Mouse (Mus musculus): ENCODE measurements around the gene Rarg. TPM values are rescaled to one million over a fixed set of nuclear protein-coding genes. Genes with fewer than 3 reads are reported as not detected.

Gene Rarg
- polyA plus RNA-seq, 1 experiment from 2014 or later, result 9.1 TPM

- peak; percentile 98 for ATAC-seq (ENCODE audit: extremely low read depth, insufficient number of reproducible peaks, low FRiP score, low TSS enrichment)
Measured at GRCm38 (mm10) chr15:102279092-102279782, 21.9 kb upstream of the Rarg start, which contains the start of gene Mfsd5. Gene Mfsd5 (plus strand): TSS chr15:102279454.

DNA sequence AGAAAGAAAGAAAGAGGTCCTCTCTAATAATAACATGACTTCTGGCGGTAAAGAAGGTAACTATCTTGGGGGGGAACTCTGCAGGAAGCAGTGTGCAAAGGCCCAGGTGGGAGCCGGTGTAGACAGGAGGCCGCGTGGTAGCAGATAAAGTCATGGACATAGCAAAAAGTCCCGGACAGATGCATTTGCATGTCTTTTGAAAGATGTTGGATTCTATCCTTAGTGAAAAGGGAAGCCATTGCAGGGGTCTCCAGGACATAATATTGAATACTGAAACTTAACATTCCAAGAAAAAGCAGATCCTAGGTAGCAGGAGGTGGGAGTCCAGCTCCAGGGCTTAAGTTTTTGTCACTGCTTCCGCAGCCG lies 21.4 kb upstream of the Rarg start:
- peak overlapping the region; percentile 74 for H3K4me3 ChIP-seq
- no peaks in the 10 kb centered on the region for H3K27me3 ChIP-seq (replicated peaks)
- peak overlapping the region; percentile 84 for H3K4me2 ChIP-seq
- peaks cover 25% of the 10 kb centered on the region for H3K36me3 ChIP-seq
- H3K4me1 ChIP-seq, result peaks cover 23% of the 10 kb centered on the region
- H3K9ac ChIP-seq, result peak overlapping the region; percentile 86
- WGBS, result 24% methylated on average over 7 of the region's 7 CpGs
- peak overlapping the region; percentile 80 for H3K27ac ChIP-seq (replicated peaks)
- no peaks in the 10 kb centered on the region for H3K9me3 ChIP-seq
- no peak for ATAC-seq (ENCODE audit: extremely low read depth, insufficient number of reproducible peaks, low FRiP score, low TSS enrichment)

More at GRCm38 (mm10) chr15:102279092-102279782, 21.9 kb upstream of the Rarg start, which contains the start of gene Mfsd5:
- Histone ChIP-seq H3K27me3 (replicated peaks) (no peaks in the 10 kb centered on the region), H3K9ac (peak within 1 kb of the TSS; percentile 86), H3K9me3 (no peaks in the 10 kb centered on the region), H3K27ac (replicated peaks) (peak within 1 kb of the TSS; percentile 80), H3K36me3 (peaks cover 25% of the 10 kb centered on the region), H3K4me2 (peak within 1 kb of the TSS; percentile 84), H3K4me1 (peaks cover 23% of the 10 kb centered on the region), H3K4me3 (peak within 1 kb of the TSS; percentile 74)
- WGBS, result under 1% methylated on average over 65 of the region's 65 CpGs

DNA sequence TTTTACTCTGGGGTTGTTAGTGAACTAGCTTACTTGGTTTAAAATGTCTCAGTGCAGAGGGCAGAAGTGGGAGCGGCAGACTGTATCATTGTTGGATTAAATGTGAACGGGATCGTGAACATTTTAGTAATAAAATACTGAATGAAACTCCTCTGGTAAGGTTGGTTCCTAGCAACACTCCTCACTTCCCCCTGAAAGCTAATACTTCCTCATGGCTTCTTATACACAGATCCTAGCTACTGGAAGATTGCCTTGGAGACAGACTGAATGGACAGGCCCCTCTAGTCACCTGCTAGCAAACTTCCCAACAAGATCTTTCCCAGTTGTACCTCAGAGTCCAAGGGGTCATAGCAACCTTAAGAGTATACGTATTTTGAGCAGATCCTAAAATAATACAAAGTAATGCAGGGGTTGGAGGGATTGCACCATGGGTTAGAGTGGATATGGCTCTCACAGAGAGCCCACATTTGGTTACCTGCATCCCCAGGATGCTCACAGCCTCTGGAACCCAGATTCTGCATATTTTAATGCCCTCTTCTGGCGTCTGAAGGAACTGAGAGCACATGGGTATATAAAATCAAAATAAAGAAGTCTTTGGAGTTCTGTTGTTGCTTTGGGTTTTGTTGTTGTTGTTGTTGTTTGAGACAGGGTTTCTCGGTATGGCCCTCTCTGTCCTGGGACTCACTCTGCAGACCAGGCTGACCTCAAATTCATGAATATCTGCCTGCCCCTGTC lies 16.8 kb upstream of the Rarg start:
- WGBS, result 63% methylated on average over 6 of the region's 6 CpGs
- H3K27me3 ChIP-seq (replicated peaks), result peaks cover 29% of the 10 kb centered on the region

DNA sequence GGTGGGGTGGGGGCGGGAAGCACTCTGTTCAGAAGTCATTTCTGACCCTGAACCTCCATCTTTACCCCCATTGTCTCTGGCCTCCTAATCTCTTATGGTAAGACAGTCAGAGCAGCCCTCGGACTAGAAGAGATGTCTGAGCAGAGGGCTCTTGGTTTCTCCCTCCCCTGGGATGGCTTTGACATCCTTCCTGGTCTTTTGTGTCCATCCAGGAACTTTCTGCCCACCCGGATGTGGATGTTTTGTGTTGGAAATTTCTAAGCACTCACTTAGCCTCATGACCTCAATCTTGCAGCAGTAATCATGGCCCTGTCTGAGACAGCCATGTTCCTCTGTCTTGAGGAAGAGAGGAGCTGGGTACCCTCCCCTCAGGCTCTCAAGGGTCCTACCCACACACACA lies 14.1 kb upstream of the Rarg start:
- H3K9ac ChIP-seq, result no peak overlapping the region
- H3K4me2 ChIP-seq, result peak overlapping the region; percentile 61; the same call in 1 of the 2 replicates
- no peaks in the 10 kb centered on the region for H3K9me3 ChIP-seq
- H3K36me3 ChIP-seq, result no peaks in the 10 kb centered on the region
- WGBS, result 32% methylated on average over 3 of the region's 3 CpGs
- no peak for ATAC-seq (ENCODE audit: extremely low read depth, insufficient number of reproducible peaks, low FRiP score, low TSS enrichment)
- H3K27ac ChIP-seq (replicated peaks), result no peak overlapping the region
- peaks cover 29% of the 10 kb centered on the region for H3K27me3 ChIP-seq (replicated peaks)
- no peak overlapping the region for H3K4me3 ChIP-seq
- peaks cover 11% of the 10 kb centered on the region for H3K4me1 ChIP-seq

More for the DNA sequence above, 16.8 kb upstream of the Rarg start:
- ATAC-seq (ENCODE audit: extremely low read depth, insufficient number of reproducible peaks, low FRiP score, low TSS enrichment), result no peak
- Histone ChIP-seq H3K4me2 (no peak overlapping the region), H3K9me3 (no peaks in the 10 kb centered on the region), H3K4me3 (no peak overlapping the region), H3K4me1 (peaks cover 16% of the 10 kb centered on the region), H3K27ac (replicated peaks) (no peak overlapping the region), H3K9ac (no peak overlapping the region), H3K36me3 (no peaks in the 10 kb centered on the region)

GRCm38 (mm10) chr15:102270274-102270960 lies 13.1 kb upstream of the Rarg start, which contains the start of gene Gm9918:
Gene Gm9918 (plus strand): TSS chr15:102270563.
- Histone ChIP-seq H3K9ac (peak within 1 kb of the TSS; percentile 72), H3K4me2 (peak within 1 kb of the TSS; percentile 61), H3K36me3 (no peaks in the 10 kb centered on the region), H3K27me3 (replicated peaks) (peaks cover 29% of the 10 kb centered on the region), H3K27ac (replicated peaks) (no peak within 1 kb of the TSS), H3K4me3 (peak within 1 kb of the TSS; percentile 35), H3K9me3 (no peaks in the 10 kb centered on the region), H3K4me1 (peaks cover 11% of the 10 kb centered on the region)
- 10% methylated on average over 21 of the region's 21 CpGs for WGBS
- no peak for ATAC-seq (ENCODE audit: extremely low read depth, insufficient number of reproducible peaks, low FRiP score, low TSS enrichment)

DNA sequence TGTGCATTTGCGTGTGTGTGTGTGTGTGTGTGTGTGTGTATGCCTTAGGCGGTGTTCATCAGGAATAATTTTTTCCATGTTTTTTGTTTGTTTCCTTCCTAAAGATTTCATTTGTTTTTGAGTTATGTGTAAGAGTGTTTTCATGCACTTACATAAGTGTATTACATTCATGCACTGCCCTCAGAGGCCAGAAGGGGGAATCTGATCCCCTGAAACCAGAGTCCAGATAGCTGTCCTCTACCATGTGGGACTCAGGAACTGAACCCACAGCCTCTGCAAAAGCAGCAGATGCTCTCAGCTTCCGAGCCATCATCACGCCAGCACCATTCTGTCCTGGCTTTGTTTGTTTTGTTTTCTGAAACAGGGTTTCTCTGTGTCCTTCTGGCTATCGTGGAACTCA lies 8.2 kb upstream of the Rarg start:
- peaks cover 5% of the 10 kb centered on the region for H3K4me1 ChIP-seq
- peaks cover 39% of the 10 kb centered on the region for H3K27me3 ChIP-seq (replicated peaks)
- no peak overlapping the region for H3K27ac ChIP-seq (replicated peaks)
- H3K36me3 ChIP-seq, result no peaks in the 10 kb centered on the region
- H3K9ac ChIP-seq, result no peak overlapping the region
- no peaks in the 10 kb centered on the region for H3K9me3 ChIP-seq
- no peak overlapping the region for H3K4me3 ChIP-seq
- WGBS, result 78% methylated on average over 5 of the region's 5 CpGs
- no peak overlapping the region for H3K4me2 ChIP-seq
- ATAC-seq (ENCODE audit: extremely low read depth, insufficient number of reproducible peaks, low FRiP score, low TSS enrichment), result no peak

GRCm38 (mm10) chr15:102263037-102263436 lies 5.7 kb upstream of the Rarg start:
- ATAC-seq (ENCODE audit: extremely low read depth, insufficient number of reproducible peaks, low FRiP score, low TSS enrichment), result no peak
- Histone ChIP-seq H3K9me3 (no peaks in the 10 kb centered on the region), H3K4me3 (no peak overlapping the region), H3K27me3 (replicated peaks) (peaks cover 50% of the 10 kb centered on the region), H3K9ac (no peak overlapping the region), H3K4me2 (no peak overlapping the region), H3K4me1 (peaks cover 9% of the 10 kb centered on the region), H3K36me3 (no peaks in the 10 kb centered on the region), H3K27ac (replicated peaks) (no peak overlapping the region)
- WGBS, result 60% methylated on average over 2 of the region's 2 CpGs

DNA sequence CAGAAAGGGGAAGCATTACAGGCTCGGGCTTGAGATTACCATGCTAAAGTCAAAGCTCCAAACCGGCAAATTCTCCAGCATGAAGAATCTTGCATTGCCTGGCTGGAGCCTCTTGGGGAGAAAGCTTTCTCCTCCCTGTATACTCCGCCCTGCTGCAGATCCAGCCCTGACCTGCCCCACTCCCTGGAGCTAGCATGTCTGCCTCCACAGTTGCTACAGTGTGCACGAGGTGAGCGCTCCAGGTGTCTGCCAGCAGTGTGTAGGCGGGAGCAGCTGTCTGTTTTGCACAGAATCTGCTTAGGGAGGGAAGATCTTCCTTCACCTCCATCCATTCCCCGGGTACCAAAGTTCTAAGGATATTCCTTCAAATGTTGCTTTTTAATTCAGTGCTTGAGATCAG lies 5.3 kb upstream of the Rarg start:
- Histone ChIP-seq H3K4me1 (peaks cover 14% of the 10 kb centered on the region), H3K36me3 (no peaks in the 10 kb centered on the region), H3K4me3 (no peak overlapping the region), H3K9me3 (no peaks in the 10 kb centered on the region), H3K9ac (no peak overlapping the region), H3K27ac (replicated peaks) (no peak overlapping the region), H3K4me2 (no peak overlapping the region), H3K27me3 (replicated peaks) (peaks cover 54% of the 10 kb centered on the region)
- WGBS, result 46% methylated on average over 7 of the region's 7 CpGs
- ATAC-seq (ENCODE audit: extremely low read depth, insufficient number of reproducible peaks, low FRiP score, low TSS enrichment), result no peak

DNA sequence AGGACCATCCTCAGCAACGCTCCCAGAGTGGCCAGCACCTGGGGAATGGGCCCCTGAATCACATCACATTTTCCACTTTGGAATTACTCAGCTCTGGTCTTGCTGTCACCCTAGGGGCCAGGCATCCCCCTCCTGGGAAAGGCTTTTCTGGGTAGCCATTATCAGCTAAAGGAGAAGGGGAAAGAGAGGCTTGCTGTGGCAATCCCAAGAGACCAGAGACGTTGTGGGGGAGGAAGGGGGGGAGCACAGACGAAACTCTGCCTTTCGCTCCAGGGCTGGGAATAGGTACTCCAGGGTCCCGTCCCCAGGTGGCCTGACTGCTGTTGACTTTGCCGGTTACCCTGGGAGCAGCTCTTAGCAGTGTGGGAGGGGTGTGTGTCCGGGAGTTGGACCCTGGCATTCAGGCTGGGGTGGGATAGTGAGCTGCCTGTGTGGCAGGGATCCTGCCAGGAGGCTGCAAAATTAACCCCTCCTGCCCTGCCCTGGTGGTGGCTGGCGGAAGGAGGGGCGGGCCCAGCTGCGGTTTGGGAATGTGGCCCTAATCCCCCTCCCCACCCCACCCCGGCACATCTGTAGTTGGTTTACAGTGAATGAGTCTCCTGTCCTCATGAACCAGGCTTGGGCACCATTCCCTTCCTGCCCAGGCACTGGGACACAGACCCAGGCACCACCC lies 1.4 kb upstream of the Rarg start:
- H3K4me2 ChIP-seq, result peak overlapping the region; percentile 94
- H3K4me3 ChIP-seq, result no peak overlapping the region
- H3K4me1 ChIP-seq, result peaks cover 28% of the 10 kb centered on the region
- no peaks in the 10 kb centered on the region for H3K36me3 ChIP-seq
- H3K27ac ChIP-seq (replicated peaks), result peak overlapping the region; percentile 78
- no peak for ATAC-seq (ENCODE audit: extremely low read depth, insufficient number of reproducible peaks, low FRiP score, low TSS enrichment)
- no peaks in the 10 kb centered on the region for H3K9me3 ChIP-seq
- WGBS, result 19% methylated on average over 11 of the region's 11 CpGs
- H3K9ac ChIP-seq, result peak overlapping the region; percentile 85
- H3K27me3 ChIP-seq (replicated peaks), result peaks cover 88% of the 10 kb centered on the region

GRCm38 (mm10) chr15:102258076-102258470 lies 756 bp upstream of the Rarg start:
- ATAC-seq (ENCODE audit: extremely low read depth, insufficient number of reproducible peaks, low FRiP score, low TSS enrichment), result no peak
- peak overlapping the region; percentile 78 for H3K27ac ChIP-seq (replicated peaks)
- H3K4me2 ChIP-seq, result peak overlapping the region; percentile 94
- 8% methylated on average over 12 of the region's 12 CpGs for WGBS
- peak overlapping the region; percentile 66 for H3K4me3 ChIP-seq
- no peaks in the 10 kb centered on the region for H3K9me3 ChIP-seq
- H3K36me3 ChIP-seq, result no peaks in the 10 kb centered on the region
- H3K4me1 ChIP-seq, result peaks cover 28% of the 10 kb centered on the region
- H3K9ac ChIP-seq, result peak overlapping the region; percentile 85
- H3K27me3 ChIP-seq (replicated peaks), result peaks cover 84% of the 10 kb centered on the region

All from heart, embryonic 13.5 days (tissue).